Mouse (Mus musculus) spleen, postnatal 0 days (tissue): ENCODE data around the gene Mndal. TPM values are rescaled to one million over a fixed set of nuclear protein-coding genes. Genes with fewer than 3 reads are reported as not detected.

ENCODE experiments used
- polyA plus RNA-seq: library from polyadenylated mRNA; unstranded; fragments of >200 nt; fragmentation: Nextera tagmentation; extraction: Ambion mirVana; gene quantifications from 2 replicates; pipeline ENCODE4 v1.2.1, GENCODE M21; 2015

The Mndal gene
- 14.2 and 25.4 TPM in 2 replicates for polyA plus RNA-seq

GRCm38 (mm10) chr1:173941924-173942779, at the start of gene Mndal, which contains the start of gene Ifi203:
Gene Mndal (minus strand): TSS chr1:173942491.
Gene Ifi203 (minus strand): TSS chr1:173942672.

GRCm38 (mm10) chr1:173982694-173983305, 40.5 kb upstream of the Mndal start, which contains the start of gene Ifi202b:
Gene Ifi202b (minus strand): TSS chr1:173982744.

GRCm38 (mm10) chr1:173912548-173913255, 29.6 kb downstream of the Mndal start, which contains the start of gene Ifi211:
Gene Ifi211 (minus strand): TSS chr1:173913046.

Other genes starting within 250 kb of the Mndal start
- gene Ifi207, start 200.7 kb downstream of the Mndal start, polyA plus RNA-seq = 2.1 and 3.0 TPM in 2 replicates
- 6.8 and 10.2 TPM in 2 replicates for gene Ifi204, start 175.5 kb downstream of the Mndal start, polyA plus RNA-seq
- 3.1 and 5.0 TPM in 2 replicates for gene Ifi211, start 29.4 kb downstream of the Mndal start, polyA plus RNA-seq
- 9.3 and 17.2 TPM in 2 replicates for gene Ifi203, start 181 bp upstream of the Mndal start, polyA plus RNA-seq
- gene Ifi202b, start 40.3 kb upstream of the Mndal start, polyA plus RNA-seq = not detected in 2 replicates
- 2.0 and 5.2 TPM in 2 replicates for gene Ifi205, start 89.3 kb upstream of the Mndal start, polyA plus RNA-seq
- 0.24 and 0.26 TPM in 2 replicates for gene Olfr433, start 98.2 kb upstream of the Mndal start, polyA plus RNA-seq
- not detected in 2 replicates for gene Olfr432, start 106.7 kb upstream of the Mndal start, polyA plus RNA-seq
- gene Olfr430, start 124.1 kb upstream of the Mndal start, polyA plus RNA-seq = not detected in 2 replicates
- gene Olfr429, start 141.8 kb upstream of the Mndal start, polyA plus RNA-seq = not detected in 2 replicates
- gene Olfr427, start 154.4 kb upstream of the Mndal start, polyA plus RNA-seq = not detected in 2 replicates
- gene Olfr231, start 178.7 kb upstream of the Mndal start, polyA plus RNA-seq = not detected in 2 replicates
- gene Olfr424, start 189.0 kb upstream of the Mndal start, polyA plus RNA-seq = 0.08 TPM in 1 of 2 replicates, not detected in the other
- 0.24 and 0.75 TPM in 2 replicates for gene Olfr420, start 213.1 kb upstream of the Mndal start, polyA plus RNA-seq
- 20.5 and 22.8 TPM in 2 replicates for gene Spta1, start 230.3 kb upstream of the Mndal start, polyA plus RNA-seq